Mouse (Mus musculus) heart, postnatal 0 days (tissue): ENCODE measurements around the gene Rdx. TPM values are rescaled to one million over a fixed set of nuclear protein-coding genes. Genes with fewer than 3 reads are reported as not detected.

Experiments used
- ATAC-seq: fragments of 200-750 bp; cut with Nextera tagmentation; 2 replicates; pipeline ENCODE4 v1.8.0; 2017; ENCODE audit warnings: low read depth, moderate number of reproducible peaks, moderate library complexity; ENCODE audit not compliant: insufficient read depth
- DNase-seq: peaks from one replicate; pipeline ENCODE4 v3.0.0-alpha.2; 2016; ENCODE audit warnings: low spot score
- H3K27ac ChIP-seq: fragments of 300-500 bp; sonication (generic); 2 replicates; pipeline ENCODE4 v1.5.1; 2014; ENCODE audit warnings: low read depth, mild to moderate bottlenecking
- H3K27me3 ChIP-seq: fragments of 300-500 bp; sonication (generic); 2 replicates; pipeline ENCODE4 v1.6.1; 2014; ENCODE audit warnings: low read length, mixed read lengths; ENCODE audit not compliant: control insufficient read depth, insufficient read depth
- H3K36me3 ChIP-seq: fragments of 300-500 bp; sonication (generic); replicated peaks from 2 replicates; pipeline ENCODE4 v1.6.1; 2014; ENCODE audit warnings: low read length, mixed read lengths; ENCODE audit not compliant: control insufficient read depth, insufficient read depth
- H3K4me1 ChIP-seq: fragments of 300-500 bp; sonication (generic); 2 replicates; pipeline ENCODE4 v1.6.1; 2014; ENCODE audit warnings: antibody characterized with exemption; ENCODE audit not compliant: control insufficient read depth, insufficient read depth
- H3K4me2 ChIP-seq: fragments of 300-500 bp; sonication (generic); 2 replicates; pipeline ENCODE4 v1.6.1; 2014; ENCODE audit warnings: low read depth, mild to moderate bottlenecking, low read length, moderate library complexity
- H3K4me3 ChIP-seq: fragments of 300-500 bp; sonication (generic); 2 replicates; pipeline ENCODE4 v1.5.1; 2014; ENCODE audit warnings: low read depth, low read length
- H3K9ac ChIP-seq: fragments of 300-500 bp; sonication (generic); replicated peaks from 2 replicates; pipeline ENCODE4 v1.6.1; 2014; ENCODE audit warnings: low read depth, low read length, mixed read lengths
- H3K9me3 ChIP-seq: fragments of 300-500 bp; sonication (generic); replicated peaks from 2 replicates; pipeline ENCODE4 v1.6.1; 2016; ENCODE audit warnings: low read length; ENCODE audit not compliant: control insufficient read depth
- CTCF ChIP-seq: IDR thresholded peaks from 2 replicates; pipeline ENCODE4 v1.5.1; 2016; ENCODE audit warnings: antibody characterized with exemption, control low read depth, low read depth
- EP300 ChIP-seq: IDR thresholded peaks from 2 replicates; pipeline ENCODE4 v1.6.1; 2016; ENCODE audit warnings: antibody characterized with exemption, low read depth
- WGBS: fragments of 180-500 bp; shearing (Covaris S2); extraction: QIAGEN DNeasy Blood & Tissue Kit; methylation state at CpG from one replicate; pipeline ENCODE4 v1.1.7; 2014; 5-methylcytosine and 5-hydroxymethylcytosine counted together
- polyA plus RNA-seq: library from polyadenylated mRNA; unstranded; fragments of >200 nt; fragmentation: Nextera tagmentation; extraction: Ambion mirVana; gene quantifications from 2 replicates; pipeline ENCODE4 v1.2.1, GENCODE M21; 2015
- total RNA-seq: library from RNA; depleted of rRNA; stranded (reverse); fragments of >200 nt; gene quantifications from 2 replicates; pipeline ENCODE4 v1.2.3, GENCODE M21; 2014; ENCODE audit warnings: low replicate concordance

Gene Rdx
- total and polyA plus RNA-seq, 2 experiments from 2014 or later, result 102 to 105 TPM

GRCm38 (mm10) chr9:52076089-52076488 is 29.1 kb downstream of the Rdx start:
- TF ChIP-seq EP300, result no peak
- no peak for TF ChIP-seq CTCF
- H3K36me3 ChIP-seq, result peaks cover 72% of the 10 kb centered on the region

DNA sequence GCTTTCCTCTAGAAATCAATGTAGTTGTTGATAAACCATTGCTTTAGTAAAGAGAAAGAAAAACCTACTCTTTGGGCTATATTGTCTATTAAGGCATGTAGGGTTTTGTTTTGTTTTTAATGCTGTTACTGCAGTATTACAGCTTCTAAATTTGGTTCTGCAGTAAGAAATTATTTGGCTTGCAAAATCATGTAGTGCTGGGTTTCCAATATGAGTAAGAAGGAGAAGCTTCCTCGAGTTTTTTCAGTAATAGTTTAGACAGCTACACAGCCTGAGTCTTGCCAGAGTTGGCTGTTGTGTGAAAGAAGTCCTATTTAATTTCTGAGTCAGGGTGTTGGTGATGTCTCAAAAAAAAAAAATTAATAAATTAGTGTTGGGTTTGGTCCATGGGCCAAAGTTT is 30.7 kb downstream of the Rdx start:
- ATAC-seq, result no peak
- 80% methylated on average over 1 of the region's 1 CpGs for WGBS
- TF ChIP-seq CTCF (no peak), EP300 (no peak)

More at GRCm38 (mm10) chr9:52076089-52076488, 29.1 kb downstream of the Rdx start:
- Histone ChIP-seq H3K9me3 (no peaks in the 10 kb centered on the region), H3K27me3 (no peaks in the 10 kb centered on the region), H3K4me2 (no peak overlapping the region), H3K27ac (no peak overlapping the region), H3K4me1 (no peaks in the 10 kb centered on the region), H3K4me3 (no peak overlapping the region), H3K9ac (no peak overlapping the region)
- DNase-seq, result no peak
- no peak for ATAC-seq
- WGBS, result 78% methylated on average over 2 of the region's 2 CpGs

GRCm38 (mm10) chr9:52081979-52082378 is 35.0 kb downstream of the Rdx start:
- Histone ChIP-seq H3K27ac (no peak overlapping the region), H3K36me3 (peaks cover 74% of the 10 kb centered on the region), H3K9me3 (no peaks in the 10 kb centered on the region), H3K4me3 (no peak overlapping the region), H3K27me3 (no peaks in the 10 kb centered on the region), H3K9ac (no peak overlapping the region), H3K4me1 (no peaks in the 10 kb centered on the region), H3K4me2 (no peak overlapping the region)
- DNase-seq, result no peak
- TF ChIP-seq EP300, result no peak
- no peak for TF ChIP-seq CTCF
- 63% methylated on average over 2 of the region's 2 CpGs for WGBS
- ATAC-seq, result no peak

More for the DNA sequence above, 30.7 kb downstream of the Rdx start:
- no peaks in the 10 kb centered on the region for H3K4me1 ChIP-seq
- H3K4me2 ChIP-seq, result no peak overlapping the region
- H3K27ac ChIP-seq, result no peak overlapping the region
- no peak overlapping the region for H3K4me3 ChIP-seq
- H3K36me3 ChIP-seq, result peaks cover 74% of the 10 kb centered on the region
- no peak overlapping the region for H3K9ac ChIP-seq
- no peaks in the 10 kb centered on the region for H3K9me3 ChIP-seq
- H3K27me3 ChIP-seq, result no peaks in the 10 kb centered on the region
- no peak for DNase-seq

DNA sequence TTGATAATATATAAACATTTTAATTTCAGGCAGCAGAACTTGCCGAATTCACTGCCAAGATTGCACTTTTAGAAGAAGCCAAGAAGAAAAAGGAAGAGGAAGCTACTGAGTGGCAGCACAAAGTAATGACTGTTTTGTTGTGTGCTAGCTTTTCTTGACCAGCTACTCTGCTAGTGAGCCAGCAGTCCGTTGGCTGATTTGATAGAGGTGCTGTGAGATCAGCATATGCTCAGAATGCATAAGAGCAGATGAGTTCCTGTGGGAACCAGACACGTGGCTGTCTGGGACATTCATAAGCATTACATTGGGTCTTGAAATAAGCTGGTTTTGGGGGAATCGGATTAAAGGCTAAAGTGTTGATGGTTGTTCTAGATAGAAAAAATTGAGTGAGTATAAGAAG is 35.4 kb downstream of the Rdx start:
- H3K9ac ChIP-seq, result no peak overlapping the region
- peaks cover 75% of the 10 kb centered on the region for H3K36me3 ChIP-seq
- H3K27ac ChIP-seq, result no peak overlapping the region
- H3K4me2 ChIP-seq, result no peak overlapping the region
- no peaks in the 10 kb centered on the region for H3K4me1 ChIP-seq
- DNase-seq, result no peak
- H3K27me3 ChIP-seq, result no peaks in the 10 kb centered on the region
- WGBS, result 70% methylated on average over 4 of the region's 4 CpGs
- H3K4me3 ChIP-seq, result no peak overlapping the region
- no peak for ATAC-seq
- no peaks in the 10 kb centered on the region for H3K9me3 ChIP-seq
- TF ChIP-seq CTCF, result no peak
- TF ChIP-seq EP300, result no peak

GRCm38 (mm10) chr9:52091752-52092151 is 44.8 kb downstream of the Rdx start:
- H3K27ac ChIP-seq, result no peak overlapping the region
- TF ChIP-seq EP300, result no peak
- no peak for TF ChIP-seq CTCF
- H3K4me1 ChIP-seq, result no peaks in the 10 kb centered on the region
- no peaks in the 10 kb centered on the region for H3K9me3 ChIP-seq
- no peak for DNase-seq
- H3K4me3 ChIP-seq, result no peak overlapping the region
- ATAC-seq, result no peak
- no peak overlapping the region for H3K9ac ChIP-seq
- no peaks in the 10 kb centered on the region for H3K27me3 ChIP-seq
- H3K36me3 ChIP-seq, result peaks cover 16% of the 10 kb centered on the region
- no peak overlapping the region for H3K4me2 ChIP-seq
- WGBS, result 70% methylated on average over 9 of the region's 9 CpGs

DNA sequence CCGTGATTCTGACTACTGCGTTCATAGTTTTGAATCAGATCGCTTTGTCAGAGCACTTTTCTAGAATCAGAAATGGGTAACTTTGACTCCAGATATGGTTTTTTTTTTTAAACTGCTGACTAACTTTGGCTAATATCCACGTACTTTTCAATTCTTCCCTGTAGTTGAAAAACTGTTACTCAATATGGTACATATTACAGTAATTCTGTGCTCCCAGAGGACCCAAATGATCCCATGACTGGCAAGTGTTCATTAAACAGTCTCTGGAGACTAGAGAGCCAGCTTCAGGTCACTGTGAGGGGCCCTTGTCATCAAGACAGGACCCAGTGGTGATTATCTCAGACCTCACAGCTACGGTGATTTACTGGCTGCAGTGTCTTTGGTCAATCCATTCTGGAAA is 45.3 kb downstream of the Rdx start:
- Histone ChIP-seq H3K4me2 (no peak overlapping the region), H3K27me3 (no peaks in the 10 kb centered on the region), H3K9me3 (no peaks in the 10 kb centered on the region), H3K4me1 (no peaks in the 10 kb centered on the region), H3K4me3 (no peak overlapping the region), H3K27ac (no peak overlapping the region), H3K9ac (no peak overlapping the region), H3K36me3 (peaks cover 10% of the 10 kb centered on the region)
- TF ChIP-seq EP300 (no peak), CTCF (no peak)
- ATAC-seq (no peak), DNase-seq (no peak)
- WGBS, result 64% methylated on average over 5 of the region's 5 CpGs
